Mouse (Mus musculus) thymus, adult 18-20 months (tissue): ENCODE data around the gene Gm16223.

Experiments used
- DNase-seq, 2 experiments: peaks; one replicate each; pipeline ENCODE4 v3.0.0; 2022; ENCODE audit warnings: mixed read lengths in 2 of 2

Gene Gm16223

DNA sequence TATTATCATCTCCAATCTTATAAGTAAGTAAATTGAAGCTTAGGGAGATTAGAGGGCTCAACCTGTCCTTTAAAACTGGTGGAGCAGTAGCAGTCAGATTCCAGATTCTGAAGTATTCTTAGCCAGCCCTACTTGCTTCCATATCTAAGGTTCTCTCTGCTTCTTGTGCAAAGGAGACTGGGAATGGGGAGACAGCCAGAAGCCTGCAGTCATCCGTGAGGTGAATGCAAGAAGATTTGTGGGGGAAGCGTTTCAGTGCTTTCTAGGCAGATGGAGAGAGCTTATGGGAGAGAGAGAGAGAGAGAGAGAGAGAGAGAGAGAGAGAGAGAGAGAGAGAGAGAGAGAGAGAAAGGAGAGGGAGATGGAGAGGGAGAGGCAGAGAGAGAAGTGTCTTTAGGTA, 160.9 kb downstream of the Gm16223 start:
- no peak for DNase-seq

- DNase-seq = no peak
These were observed 171.5 kb downstream of the Gm16223 start for GRCm38 (mm10) chr5:42239291-42239690.

GRCm38 (mm10) chr5:42239806-42240205, 172.0 kb downstream of the Gm16223 start:
- no peak for DNase-seq

DNA sequence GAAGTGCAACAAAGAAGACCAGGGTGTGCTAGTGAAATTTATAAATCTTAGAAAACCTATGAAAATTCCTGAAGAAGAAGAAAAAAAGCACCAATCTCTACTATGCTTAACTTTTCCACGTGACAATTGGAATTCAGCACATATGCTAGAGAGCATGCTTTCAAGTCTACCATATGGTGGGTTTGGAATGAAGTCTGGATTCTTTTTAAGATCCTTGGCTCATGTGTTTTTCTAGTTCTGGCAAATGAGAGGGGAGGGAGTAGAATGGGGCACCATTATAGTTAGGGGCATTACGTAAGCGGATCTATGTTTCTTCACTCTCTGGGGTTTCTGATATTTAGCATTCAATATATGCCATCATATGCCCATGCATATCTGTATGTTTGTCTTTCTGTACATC, 182.6 kb downstream of the Gm16223 start:
- no peak for DNase-seq
